Mouse (Mus musculus): ENCODE data around the gene Cdkn2a.

Gene Cdkn2a

GRCm38 (mm10) chr4:89294486-89295440, at the start of gene Cdkn2a:
Gene Cdkn2a, minus strand, starts transcription at chr4:89294653.
- peak; percentile 67 for DNase-seq

DNA sequence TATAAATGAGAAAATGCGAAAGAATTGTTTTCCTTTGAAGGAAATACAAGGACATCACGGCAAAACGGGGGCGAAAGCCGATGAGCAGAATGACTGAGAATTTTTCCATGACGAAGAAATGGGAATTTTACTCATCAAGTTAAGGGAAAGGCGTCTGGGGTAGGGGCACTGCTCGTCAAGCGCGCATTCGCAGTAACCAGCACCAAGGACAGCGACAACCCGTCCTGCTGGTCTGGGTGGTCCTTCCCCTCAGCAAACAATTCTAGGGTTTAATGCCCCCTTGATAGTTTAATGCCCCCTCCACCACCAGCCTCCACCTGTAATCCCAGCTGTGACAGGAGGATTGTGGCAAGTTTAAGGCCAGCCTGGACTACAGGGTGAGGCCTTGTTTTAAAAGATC, 19.0 kb upstream of the Cdkn2a start:
- no peak for DNase-seq

- peak; percentile 93 for DNase-seq
Measured at GRCm38 (mm10) chr4:89310491-89311254, 16.2 kb upstream of the Cdkn2a start, which contains the start of gene Cdkn2b. Gene Cdkn2b, minus strand, starts transcription at chr4:89311039.

- DNase-seq = no peak
Measured at GRCm38 (mm10) chr4:89309996-89310395, 15.5 kb upstream of the Cdkn2a start.

- DNase-seq = no peak
Measured at GRCm38 (mm10) chr4:89308001-89308400, 13.5 kb upstream of the Cdkn2a start.

GRCm38 (mm10) chr4:89306798-89307365, 12.4 kb upstream of the Cdkn2a start:
- no peak for DNase-seq

DNA sequence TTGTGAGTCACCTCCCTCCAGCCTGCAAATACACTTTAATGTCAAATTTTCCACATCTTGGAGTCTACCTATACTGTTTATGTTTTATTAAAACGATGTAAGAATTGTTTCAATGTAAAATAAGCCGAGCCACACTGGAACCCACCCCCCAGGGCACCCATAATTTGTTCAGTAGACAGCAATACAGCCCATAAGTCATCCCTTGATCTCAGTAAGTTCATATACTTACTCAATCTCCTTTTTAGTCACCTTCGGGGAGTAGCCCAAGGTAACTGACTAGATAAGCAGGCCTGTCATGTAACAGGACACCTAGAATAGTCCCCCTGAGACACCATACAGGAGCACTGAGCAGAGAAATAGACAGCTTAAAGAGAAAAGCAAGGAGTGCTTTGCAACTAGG, 11.2 kb upstream of the Cdkn2a start:
- no peak for DNase-seq

DNA sequence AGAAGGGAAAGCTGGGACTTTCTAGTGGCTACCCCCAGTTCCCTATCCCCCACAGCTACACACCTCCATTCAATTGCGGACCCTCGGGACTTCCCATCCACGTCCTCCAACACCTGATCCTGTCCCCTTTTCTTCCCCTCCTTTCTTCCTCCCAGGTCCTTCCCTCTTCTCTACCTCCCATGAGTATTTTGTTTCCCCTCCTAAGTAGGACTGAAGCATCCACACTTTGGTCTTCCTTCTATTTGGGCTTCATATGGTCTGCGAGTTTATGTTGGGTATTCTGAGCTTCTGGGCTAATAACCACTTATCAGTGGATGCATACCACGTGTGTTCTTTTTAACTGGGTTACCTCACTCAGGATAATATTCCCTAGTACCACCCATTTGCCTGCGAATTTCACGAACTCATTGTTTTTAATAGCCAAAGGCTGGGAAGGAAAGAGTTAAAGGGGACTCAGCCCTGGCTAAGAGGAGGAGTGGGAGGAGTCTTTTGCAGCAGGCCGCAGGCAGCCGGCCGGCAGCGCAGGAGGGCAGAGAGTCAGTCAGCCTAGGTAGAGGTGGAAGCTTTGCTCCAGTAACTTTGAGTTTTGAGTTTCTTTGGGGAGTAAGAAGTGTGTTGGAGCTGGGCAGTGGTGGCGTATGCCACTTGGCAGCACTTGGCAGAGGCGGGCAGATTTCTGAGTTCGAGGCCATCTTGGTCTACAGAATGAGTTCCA, 9.0 kb upstream of the Cdkn2a start:
- no peak for DNase-seq

- DNase-seq = no peak
Measured at GRCm38 (mm10) chr4:89302129-89302528, 7.7 kb upstream of the Cdkn2a start.

GRCm38 (mm10) chr4:89299721-89300120, 5.3 kb upstream of the Cdkn2a start:
- no peak for DNase-seq

- no peak for DNase-seq
Measured at GRCm38 (mm10) chr4:89295441-89296220, 1.2 kb upstream of the Cdkn2a start.

GRCm38 (mm10) chr4:89294091-89294485, 365 bp downstream of the Cdkn2a start:
- no peak for DNase-seq

GRCm38 (mm10) chr4:89293516-89293915, 937 bp downstream of the Cdkn2a start:
- no peak for DNase-seq

DNA sequence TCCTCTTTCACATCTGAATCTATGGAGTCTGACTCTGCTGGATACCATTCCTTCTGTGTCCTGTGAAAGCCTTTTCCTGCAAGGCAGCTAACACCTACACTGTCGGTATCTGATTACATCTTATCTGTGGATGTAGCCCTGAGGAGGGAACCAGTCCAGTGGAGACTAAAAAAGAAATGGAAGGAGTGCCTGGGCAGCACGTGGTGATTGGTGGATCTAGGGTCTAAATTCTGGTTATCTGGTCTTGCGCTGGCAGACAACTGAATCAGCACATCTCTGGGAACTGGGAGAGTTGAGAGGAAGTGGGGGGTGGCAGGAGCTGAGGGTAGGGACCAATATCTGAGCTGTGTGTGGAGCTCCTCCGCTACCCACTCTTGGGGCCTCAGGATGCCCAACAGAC, 5.4 kb downstream of the Cdkn2a start:
- DNase-seq = no peak

DNA sequence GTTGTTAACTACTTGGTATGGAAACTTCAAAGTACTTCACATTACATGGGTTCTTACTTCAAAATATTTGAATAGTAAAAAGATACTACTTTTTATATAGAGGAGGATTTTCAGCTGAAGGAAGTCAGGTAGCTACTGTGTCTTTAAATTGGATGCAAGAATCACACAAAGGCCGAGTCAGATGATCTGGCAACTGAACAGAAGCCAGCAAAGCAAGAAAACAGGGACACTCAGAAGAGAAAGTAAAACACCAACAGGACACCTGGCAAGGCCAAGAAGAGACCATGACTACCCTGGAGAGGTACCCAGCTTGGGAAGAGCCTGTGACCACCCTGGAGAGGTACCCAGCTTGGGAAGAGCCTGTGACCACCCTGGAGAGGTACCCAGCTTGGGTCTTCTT, 7.9 kb downstream of the Cdkn2a start:
- no peak for DNase-seq

GRCm38 (mm10) chr4:89285688-89286087, 8.8 kb downstream of the Cdkn2a start:
- DNase-seq = no peak

- no peak for DNase-seq
Measured at GRCm38 (mm10) chr4:89282661-89283060, 11.8 kb downstream of the Cdkn2a start.

DNA sequence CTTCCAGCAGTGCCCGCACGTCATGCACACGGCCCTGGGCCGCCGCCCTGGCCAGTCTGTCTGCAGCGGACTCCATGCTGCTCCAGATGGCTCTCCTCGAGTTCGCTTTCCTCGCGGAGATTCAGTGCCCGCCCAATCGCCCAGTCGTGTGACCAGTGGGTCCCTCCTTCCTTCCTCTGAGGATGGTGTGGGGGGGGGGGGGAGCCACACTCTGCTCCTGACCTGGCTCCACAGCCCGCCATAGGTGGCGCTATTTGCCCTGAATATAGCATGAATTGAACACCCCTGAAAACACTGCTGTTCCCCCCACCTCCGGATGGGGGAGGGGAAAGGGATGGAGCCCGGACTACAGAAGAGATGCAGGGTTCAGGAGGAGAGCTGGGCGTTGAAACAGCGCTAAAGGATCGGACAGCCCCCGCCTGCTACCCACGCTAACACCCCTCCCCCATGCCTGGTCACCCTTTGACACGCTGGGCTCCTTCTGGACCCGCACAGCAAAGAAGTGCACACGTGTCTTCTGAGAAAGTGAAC, 12.4 kb downstream of the Cdkn2a start:
- DNase-seq = no peak

DNA sequence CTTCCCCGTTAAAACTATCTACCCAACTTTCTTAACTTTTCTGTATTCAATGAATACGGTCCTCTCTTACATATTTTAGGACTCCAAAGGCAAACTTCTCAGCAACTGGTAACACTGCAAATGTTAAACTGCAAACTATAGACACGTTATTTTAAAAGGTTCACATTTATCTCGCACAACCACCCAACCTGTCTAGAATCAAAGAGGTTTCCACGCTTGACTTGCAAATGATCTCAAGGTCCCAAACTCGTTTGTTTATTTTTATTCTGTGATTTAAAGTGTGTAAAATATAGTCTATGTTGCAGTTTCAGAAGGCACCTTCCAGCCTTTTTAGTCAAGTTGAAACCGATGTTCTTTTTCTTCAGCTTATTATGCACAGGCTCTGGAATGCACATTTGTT, 13.2 kb downstream of the Cdkn2a start:
- DNase-seq = no peak

DNA sequence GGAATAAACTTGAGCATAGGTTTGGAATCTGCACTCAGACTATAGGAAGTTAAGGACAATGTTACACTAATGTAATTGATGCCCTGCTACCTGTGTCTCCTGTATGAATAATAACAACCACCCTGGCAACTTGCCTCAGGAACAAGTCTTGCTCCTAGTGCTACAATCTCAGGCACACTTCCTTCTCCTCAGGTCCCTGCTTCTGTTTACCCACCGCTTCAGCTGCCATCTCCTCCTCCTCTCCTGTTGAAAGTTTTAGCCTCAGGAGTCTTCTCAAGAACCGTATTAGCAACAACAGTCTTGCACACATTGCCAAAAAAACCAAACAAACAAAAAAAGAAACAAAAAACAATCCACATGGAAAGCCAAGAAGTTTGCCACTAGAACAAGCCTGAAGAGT, 14.8 kb downstream of the Cdkn2a start:
- no peak for DNase-seq

GRCm38 (mm10) chr4:89277381-89277940, 17.0 kb downstream of the Cdkn2a start:
- no peak for DNase-seq

Data from kidney, adult 18-20 months (tissue).